Mouse (Mus musculus): ENCODE data around the gene Kcnj1. TPM values are rescaled to one million over a fixed set of nuclear protein-coding genes. Genes with fewer than 3 reads are reported as not detected.

Gene Kcnj1
- total RNA-seq, 1 experiment from 2014 or later: 4.9 TPM

DNA sequence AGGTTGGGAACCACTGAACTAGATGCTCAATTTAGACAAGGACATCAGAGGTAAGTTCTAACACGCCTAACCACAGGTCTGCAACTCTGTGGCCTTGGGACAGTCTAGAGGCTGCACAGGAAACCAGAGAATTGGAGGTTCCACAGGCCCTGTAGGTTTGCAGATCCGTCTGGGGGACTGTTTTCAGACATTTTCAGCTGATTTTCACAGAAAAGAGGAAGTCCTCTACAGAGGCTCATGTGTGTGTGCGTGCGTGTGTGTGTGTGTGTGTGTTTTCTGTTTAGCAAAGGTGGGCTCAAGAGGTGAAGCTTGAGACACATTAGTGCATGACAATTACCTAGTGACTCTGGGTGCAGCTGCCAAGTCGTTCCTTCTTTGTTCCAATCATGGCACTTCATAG is 18.8 kb downstream of the Kcnj1 start:
- peak; percentile 38 for ATAC-seq (ENCODE audit: extremely low read depth, insufficient number of reproducible peaks, low FRiP score, poor library complexity, severe bottlenecking)

- no peak for ATAC-seq (ENCODE audit: extremely low read depth, insufficient number of reproducible peaks, low FRiP score, poor library complexity, severe bottlenecking)
Observed at GRCm38 (mm10) chr9:32391701-32392100, 19.4 kb downstream of the Kcnj1 start.

- peak; percentile 6; the same call in 1 of the 2 replicates for ATAC-seq (ENCODE audit: extremely low read depth, insufficient number of reproducible peaks, low FRiP score, poor library complexity, severe bottlenecking)
Observed at GRCm38 (mm10) chr9:32392716-32393115, 20.4 kb downstream of the Kcnj1 start.

- peak; percentile 72 for ATAC-seq (ENCODE audit: extremely low read depth, insufficient number of reproducible peaks, low FRiP score, poor library complexity, severe bottlenecking)
Observed at GRCm38 (mm10) chr9:32394761-32395161, 22.5 kb downstream of the Kcnj1 start.

DNA sequence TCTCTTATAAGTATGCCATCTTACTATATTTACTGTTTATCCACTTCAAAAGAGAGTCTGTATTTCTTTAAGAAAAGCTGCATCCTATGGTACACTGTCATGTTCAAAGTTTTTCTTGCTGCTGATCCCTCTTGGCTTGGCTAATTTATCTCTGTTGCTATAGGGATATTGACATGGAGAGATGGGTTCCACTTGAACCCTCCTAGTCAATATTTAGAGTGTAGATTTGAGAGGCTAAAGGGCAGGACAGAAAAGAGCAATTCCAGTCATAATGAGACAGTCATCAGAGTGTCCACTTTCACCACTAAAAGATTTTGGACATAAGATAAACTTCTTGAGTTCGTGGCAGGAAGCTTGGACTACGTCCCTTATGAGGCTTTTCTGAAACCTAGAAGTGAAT is 27.9 kb downstream of the Kcnj1 start:
- ATAC-seq (ENCODE audit: extremely low read depth, insufficient number of reproducible peaks, low FRiP score, poor library complexity, severe bottlenecking): no peak

DNA sequence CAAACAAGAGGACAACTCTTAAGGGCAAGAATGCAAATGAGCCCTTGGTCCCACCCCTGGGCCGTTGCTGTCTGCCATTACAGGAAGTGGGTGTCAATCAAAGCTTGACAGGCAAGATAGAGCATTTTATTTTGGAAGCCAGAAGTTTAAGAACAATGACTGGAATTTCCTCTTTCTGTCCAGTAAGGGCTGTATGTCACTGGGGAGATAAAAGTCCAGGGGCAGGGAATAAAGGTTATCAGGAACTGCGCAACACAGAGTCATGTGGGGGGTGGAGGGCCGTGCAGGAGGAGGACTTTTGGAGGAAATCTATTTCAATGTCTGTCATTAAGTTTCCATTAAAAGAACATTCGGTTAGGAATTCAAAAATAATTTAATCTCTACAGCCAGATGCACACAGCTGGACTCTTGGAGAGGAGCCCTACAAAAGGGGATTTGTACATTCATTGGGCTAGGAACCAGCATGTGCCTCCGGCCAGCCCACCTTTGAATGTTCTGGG is 28.4 kb downstream of the Kcnj1 start:
- no peak for ATAC-seq (ENCODE audit: extremely low read depth, insufficient number of reproducible peaks, low FRiP score, poor library complexity, severe bottlenecking)

- peak; percentile 63 for ATAC-seq (ENCODE audit: extremely low read depth, insufficient number of reproducible peaks, low FRiP score, poor library complexity, severe bottlenecking)
Observed at GRCm38 (mm10) chr9:32405191-32405925, 33.1 kb downstream of the Kcnj1 start.

- ATAC-seq (ENCODE audit: extremely low read depth, insufficient number of reproducible peaks, low FRiP score, poor library complexity, severe bottlenecking): no peak
Observed at GRCm38 (mm10) chr9:32408730-32409059, 36.4 kb downstream of the Kcnj1 start.

DNA sequence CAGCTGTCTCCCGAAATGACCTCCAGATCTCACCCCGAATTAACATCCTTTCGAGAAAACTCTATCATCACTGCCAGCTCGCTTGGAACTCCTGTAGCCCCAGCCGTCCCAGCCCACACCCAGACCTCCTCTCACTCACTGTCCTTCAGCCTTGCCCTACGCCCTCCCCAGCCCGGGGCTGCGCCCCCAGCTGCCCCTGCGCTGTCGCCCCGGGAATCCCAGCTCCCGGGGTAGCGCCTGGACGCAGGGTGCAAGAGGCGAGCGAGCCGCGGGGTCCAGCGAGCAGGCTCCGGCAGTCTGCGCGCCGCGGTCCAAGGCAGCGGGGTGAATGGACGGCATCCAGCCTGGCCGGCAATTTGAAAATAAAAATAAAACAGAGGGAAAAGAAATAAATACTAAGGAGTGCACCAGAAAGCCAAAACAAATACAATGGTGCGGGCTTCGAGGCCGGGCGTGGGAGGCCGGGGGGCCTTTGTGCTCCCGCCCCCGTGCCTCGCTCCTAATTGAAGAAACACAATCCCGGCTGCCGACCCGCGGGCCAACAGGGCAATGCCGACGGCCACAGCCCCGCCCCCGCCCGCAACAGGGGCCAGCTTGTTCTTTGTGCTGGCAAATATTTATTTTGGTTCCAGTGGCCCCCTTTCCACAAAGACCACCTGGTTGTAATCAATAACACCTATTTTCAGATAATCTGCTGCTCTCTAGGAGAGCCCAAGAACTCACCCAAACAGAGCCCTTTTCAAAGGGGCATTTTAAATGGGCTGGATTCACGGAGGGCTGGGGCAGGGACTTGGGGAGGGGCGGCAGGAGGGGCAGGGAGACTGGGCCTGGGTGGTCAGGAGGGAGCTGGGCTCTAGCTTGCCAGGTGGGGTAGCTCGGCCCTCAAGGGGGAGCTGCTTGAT is 37.0 kb downstream of the Kcnj1 start:
- no peak for ATAC-seq (ENCODE audit: extremely low read depth, insufficient number of reproducible peaks, low FRiP score, poor library complexity, severe bottlenecking)

- ATAC-seq (ENCODE audit: extremely low read depth, insufficient number of reproducible peaks, low FRiP score, poor library complexity, severe bottlenecking): no peak
Observed at GRCm38 (mm10) chr9:32410671-32411070, 38.4 kb downstream of the Kcnj1 start.

DNA sequence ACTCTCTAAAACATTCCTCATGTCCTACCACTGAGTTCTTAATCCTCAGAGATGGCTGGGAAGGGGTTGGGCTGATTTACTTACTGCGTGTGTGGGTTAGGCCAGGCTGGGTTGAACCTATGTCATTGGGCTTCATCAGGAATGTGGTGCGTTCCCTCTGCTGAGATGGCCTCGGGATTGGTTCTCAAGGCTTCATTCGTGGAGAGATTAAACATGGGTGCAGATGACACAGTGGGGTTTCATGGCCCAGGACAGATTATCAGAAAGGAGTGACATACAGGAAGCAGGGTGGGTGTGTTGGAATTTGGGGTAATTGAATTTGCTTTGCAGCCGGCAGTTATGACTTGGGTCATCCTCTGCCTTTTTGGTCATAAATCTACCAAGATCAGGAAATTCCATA is 39.2 kb downstream of the Kcnj1 start:
- no peak for ATAC-seq (ENCODE audit: extremely low read depth, insufficient number of reproducible peaks, low FRiP score, poor library complexity, severe bottlenecking)

GRCm38 (mm10) chr9:32412836-32413580 is 40.7 kb downstream of the Kcnj1 start:
- no peak for ATAC-seq (ENCODE audit: extremely low read depth, insufficient number of reproducible peaks, low FRiP score, poor library complexity, severe bottlenecking)

GRCm38 (mm10) chr9:32414956-32415355 is 42.7 kb downstream of the Kcnj1 start:
- ATAC-seq (ENCODE audit: extremely low read depth, insufficient number of reproducible peaks, low FRiP score, poor library complexity, severe bottlenecking): no peak

DNA sequence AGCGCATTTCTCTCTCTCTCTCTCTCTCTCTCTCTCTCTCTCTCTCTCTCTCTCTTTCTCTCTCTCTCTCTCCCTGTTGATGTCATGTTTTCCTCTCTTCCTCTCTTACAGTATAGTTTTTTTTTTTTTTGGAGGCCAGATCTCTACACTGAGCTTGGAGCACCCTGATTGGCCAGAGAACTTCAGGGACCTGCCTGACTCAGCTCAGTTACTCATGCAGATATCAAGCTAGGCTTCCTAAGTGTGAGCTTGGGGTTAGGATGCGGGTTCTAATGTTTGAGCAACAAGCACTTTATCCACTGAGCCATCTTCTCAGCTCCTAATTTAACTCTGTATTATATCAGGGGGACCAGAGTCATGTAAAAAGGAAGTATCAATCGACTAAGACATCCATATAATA is 43.7 kb downstream of the Kcnj1 start:
- no peak for ATAC-seq (ENCODE audit: extremely low read depth, insufficient number of reproducible peaks, low FRiP score, poor library complexity, severe bottlenecking)

GRCm38 (mm10) chr9:32417466-32418116 is 45.3 kb downstream of the Kcnj1 start:
- no peak for ATAC-seq (ENCODE audit: extremely low read depth, insufficient number of reproducible peaks, low FRiP score, poor library complexity, severe bottlenecking)

GRCm38 (mm10) chr9:32420711-32421110 is 48.4 kb downstream of the Kcnj1 start:
- no peak for ATAC-seq (ENCODE audit: extremely low read depth, insufficient number of reproducible peaks, low FRiP score, poor library complexity, severe bottlenecking)

DNA sequence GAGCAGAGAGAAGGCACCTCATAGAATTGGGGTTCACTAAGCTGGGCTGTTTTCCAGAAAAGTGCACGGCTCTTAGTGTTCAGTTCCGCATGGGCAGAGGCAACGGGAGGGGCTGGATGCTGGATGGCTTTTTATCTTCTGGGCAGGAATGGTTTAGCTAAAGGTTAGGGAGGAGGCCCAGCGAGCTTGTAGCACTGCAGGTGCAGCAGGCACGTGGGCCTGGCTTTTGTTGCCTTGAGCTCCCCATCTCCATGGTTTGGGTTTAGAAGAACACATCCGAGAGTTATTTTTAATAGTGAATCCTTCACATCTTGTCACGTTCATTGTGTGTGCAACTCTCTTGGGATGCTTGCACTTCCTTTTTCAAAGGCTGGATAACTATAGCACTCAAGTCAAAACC is 53.0 kb downstream of the Kcnj1 start:
- ATAC-seq (ENCODE audit: extremely low read depth, insufficient number of reproducible peaks, low FRiP score, poor library complexity, severe bottlenecking): no peak

DNA sequence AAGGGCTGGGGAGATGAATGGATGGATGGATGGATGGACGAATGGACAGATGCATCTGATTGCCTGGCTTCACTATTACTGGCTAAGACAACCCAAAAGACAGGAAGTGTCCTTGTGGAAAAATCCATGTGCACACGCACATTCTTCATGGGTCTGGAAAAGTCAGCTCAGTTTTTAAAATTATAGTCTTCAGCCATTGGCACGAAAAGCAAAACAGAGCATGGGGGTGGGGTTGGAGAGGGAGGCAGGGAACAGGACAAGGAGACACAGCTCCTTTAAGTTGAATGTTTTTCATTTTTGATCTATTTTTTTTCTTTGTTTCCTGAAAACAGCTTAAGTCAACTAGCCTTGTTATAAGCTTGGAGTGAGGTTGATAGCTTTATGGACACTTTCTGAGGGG is 58.8 kb downstream of the Kcnj1 start:
- ATAC-seq (ENCODE audit: extremely low read depth, insufficient number of reproducible peaks, low FRiP score, poor library complexity, severe bottlenecking): no peak
